32 mouse cellular contexts compared by ENCODE assay signal in genomic region chr8:70876382-70876781, GRCm38 (mm10). TPM values are rescaled to one million over a fixed set of nuclear protein-coding genes. Genes with fewer than 3 reads are reported as not detected.
DNase-seq lines count a peak whose midpoint lies in the region; ATAC-seq and TF ChIP-seq lines count a peak whose summit lies in the region.
"Had no signal": no experiment of that assay in that cellular context is flagged by ENCODE, and none has a peak within 500 bp of the region (broad histone marks: within the 10 kb centered on the region; RNA-seq: fewer than 3 reads in every experiment).

No protein-coding gene starts in this region.

- no peak for TF ChIP-seq POLR2A in ES-Bruce4 (IDR thresholded peaks at IDR 0.05; ENCODE audit: insufficient read depth, low read length)

- WGBS in liver, embryonic 12.5 days (ENCODE audit: insufficient replicate concordance), result 29% methylated on average over 4 of the region's 4 CpGs
- 55% methylated on average over 4 of the region's 4 CpGs for WGBS in liver, postnatal 0 days (ENCODE audit: insufficient replicate concordance)
- WGBS in neural tube, embryonic 11.5 days, result 64% methylated on average over 4 of the region's 4 CpGs

- peaks cover 26% of the 10 kb centered on the region for H3K27me3 ChIP-seq in liver, embryonic 12.5 days (replicated peaks)
- no peaks in the 10 kb centered on the region for H3K27me3 ChIP-seq in liver, postnatal 0 days (ENCODE audit: insufficient read depth, low read length)
- no peaks in the 10 kb centered on the region for H3K27me3 ChIP-seq in neural tube, embryonic 11.5 days (ENCODE audit: control insufficient read depth, insufficient read depth, low read length)
- no peaks in the 10 kb centered on the region for H3K27me3 ChIP-seq in ES-Bruce4 (ENCODE audit: control insufficient read depth, insufficient read depth, low read length, poor library complexity, severe bottlenecking)
- H3K27me3 ChIP-seq: embryonic facial prominence, embryonic 12.5 days; embryonic facial prominence, embryonic 15.5 days; Patski had no signal

- DNase-seq in liver, postnatal 0 days, result no peak
- DNase-seq in neural tube, embryonic 11.5 days (ENCODE audit: low spot score), result peak; percentile 7
- DNase-seq in neural tube, embryonic 10.5 days (ENCODE audit: extremely low spot score, low spot score), result no peak
- DNase-seq in ES-CJ7 (ENCODE audit: low read depth, low spot score), result peak; percentile 69
- DNase-seq in left cerebral cortex, adult 18-20 months (ENCODE audit: low spot score in 2 of 2), result no peak
- no peak for DNase-seq in yolk sac, embryonic 10.5 days (ENCODE audit: low spot score)
- DNase-seq: adrenal gland, adult 8-10 months; adrenal gland, postnatal 25 days; cerebellum, adult 18-20 months; cerebellum, adult 9-10 months; cerebellum, postnatal 25 days; forebrain, postnatal 0 days; gastrocnemius, postnatal 14 days; heart, adult 11 months had no signal

- peak overlapping the region; percentile 18; the same call in 1 of the 2 replicates for H3K4me2 ChIP-seq in liver, embryonic 12.5 days
- H3K4me2 ChIP-seq in liver, postnatal 0 days (ENCODE audit: low read depth, low read length), result no peak overlapping the region
- no peak overlapping the region for H3K4me2 ChIP-seq in neural tube, embryonic 11.5 days (ENCODE audit: low read depth)
- H3K4me2 ChIP-seq: embryonic facial prominence, embryonic 12.5 days; embryonic facial prominence, embryonic 15.5 days; heart, embryonic 11.5 days; hindbrain, embryonic 13.5 days had no signal

- H3K9ac ChIP-seq in liver, embryonic 12.5 days, result peak overlapping the region; percentile 27; the same call in 1 of the 2 replicates
- H3K9ac ChIP-seq in liver, postnatal 0 days (replicated peaks), result no peak overlapping the region
- H3K9ac ChIP-seq in neural tube, embryonic 11.5 days (ENCODE audit: low read length), result no peak overlapping the region
- no peak overlapping the region for H3K9ac ChIP-seq in ES-Bruce4 (ENCODE audit: low read depth, poor library complexity, severe bottlenecking)
- H3K9ac ChIP-seq: embryonic facial prominence, embryonic 12.5 days; embryonic facial prominence, embryonic 15.5 days; forebrain, postnatal 0 days; hindbrain, embryonic 13.5 days had no signal

- H3K9me3 ChIP-seq in liver, embryonic 12.5 days (replicated peaks), result no peaks in the 10 kb centered on the region
- H3K9me3 ChIP-seq in liver, postnatal 0 days (ENCODE audit: low read length), result no peaks in the 10 kb centered on the region
- no peaks in the 10 kb centered on the region for H3K9me3 ChIP-seq in neural tube, embryonic 11.5 days (ENCODE audit: control insufficient read depth, low read length)
- H3K9me3 ChIP-seq in ES-Bruce4 (replicated peaks; ENCODE audit: control insufficient read depth, insufficient read depth, low read length, poor library complexity, severe bottlenecking), result no peaks in the 10 kb centered on the region
- H3K9me3 ChIP-seq: embryonic facial prominence, embryonic 12.5 days; embryonic facial prominence, embryonic 15.5 days; G1E; hindbrain, embryonic 10.5 days; hindbrain, embryonic 13.5 days had no signal

- TF ChIP-seq EP300 in liver, postnatal 0 days (IDR thresholded peaks at IDR 0.05; ENCODE audit: low read depth), result no peak
- 0 out of 2 replicates have a peak, but pooled peaks have one; percentile 2 for TF ChIP-seq EP300 in ES-Bruce4 (IDR thresholded peaks at IDR 0.05; ENCODE audit: insufficient read depth, low read depth, low read length)

- no peaks in the 10 kb centered on the region for H3K36me3 ChIP-seq in liver, embryonic 12.5 days
- H3K36me3 ChIP-seq in liver, postnatal 0 days (replicated peaks; ENCODE audit: insufficient read depth, low read length), result no peaks in the 10 kb centered on the region
- no peaks in the 10 kb centered on the region for H3K36me3 ChIP-seq in neural tube, embryonic 11.5 days (ENCODE audit: control insufficient read depth, insufficient read depth, low read length)
- no peaks in the 10 kb centered on the region for H3K36me3 ChIP-seq in ES-Bruce4 (ENCODE audit: control insufficient read depth, insufficient read depth, low read length, poor library complexity, severe bottlenecking)
- H3K36me3 ChIP-seq: embryonic facial prominence, embryonic 12.5 days; embryonic facial prominence, embryonic 15.5 days; hindbrain, embryonic 10.5 days; hindbrain, embryonic 13.5 days had no signal

- H3K4me1 ChIP-seq in liver, embryonic 12.5 days, result peaks cover 30% of the 10 kb centered on the region
- H3K4me1 ChIP-seq in liver, postnatal 0 days (ENCODE audit: insufficient read depth), result peaks cover 7% of the 10 kb centered on the region
- 0 out of 2 replicates have a peak, but pooled peaks cover 3% of the 10 kb centered on the region for H3K4me1 ChIP-seq in neural tube, embryonic 11.5 days (ENCODE audit: control insufficient read depth, insufficient read depth, low read length)
- peaks cover 14% of the 10 kb centered on the region for H3K4me1 ChIP-seq in ES-Bruce4 (ENCODE audit: control insufficient read depth, insufficient read depth, low read length)

- no peak overlapping the region for H3K4me3 ChIP-seq in liver, embryonic 12.5 days
- H3K4me3 ChIP-seq in liver, postnatal 0 days (ENCODE audit: low read depth, low read length), result no peak overlapping the region
- no peak overlapping the region for H3K4me3 ChIP-seq in neural tube, embryonic 11.5 days (ENCODE audit: low read depth, low read length)
- H3K4me3 ChIP-seq in ES-Bruce4 (ENCODE audit: low read depth, low read length), result no peak overlapping the region
- H3K4me3 ChIP-seq: embryonic facial prominence, embryonic 12.5 days; embryonic facial prominence, embryonic 15.5 days; gastrocnemius, adult 2 months; hindbrain, embryonic 10.5 days; hindbrain, embryonic 13.5 days had no signal

- no peak for ATAC-seq in liver, embryonic 12.5 days
- ATAC-seq in liver, postnatal 0 days, result no peak
- no peak for ATAC-seq in neural tube, embryonic 11.5 days (ENCODE audit: insufficient read depth, low FRiP score, low TSS enrichment)
- ATAC-seq: activated CD4-positive, CD25-positive, alpha-beta regulatory T cell, adult 4 months; CD4-positive, CD25-positive, alpha-beta regulatory T cell, adult 4 months; forebrain, embryonic 14.5 days; forebrain, postnatal 0 days; hindbrain, embryonic 16.5 days; Patski had no signal

- TF ChIP-seq CTCF in liver, postnatal 0 days (IDR thresholded peaks at IDR 0.05; ENCODE audit: low read depth), result no peak
- TF ChIP-seq CTCF in ES-Bruce4 (IDR thresholded peaks at IDR 0.05; ENCODE audit: low read depth, low read length), result no peak

- H3K27ac ChIP-seq in liver, embryonic 12.5 days, result no peak overlapping the region
- H3K27ac ChIP-seq in liver, postnatal 0 days (ENCODE audit: low read depth), result no peak overlapping the region
- H3K27ac ChIP-seq in neural tube, embryonic 11.5 days (ENCODE audit: low read depth, low read length), result no peak overlapping the region
- peak overlapping the region; percentile 12; the same call in 1 of the 2 replicates for H3K27ac ChIP-seq in ES-Bruce4 (ENCODE audit: insufficient read depth, low read length)
- H3K27ac ChIP-seq: embryonic facial prominence, embryonic 12.5 days; embryonic facial prominence, embryonic 15.5 days; gastrocnemius, adult 2 months; hindbrain, embryonic 10.5 days; hindbrain, embryonic 13.5 days had no signal

RNA-seq across cellular contexts. Expression of gene Ccdc124, which starts 2.6 kb away (rescaled TPM):
- polyA plus RNA-seq in liver, embryonic 12.5 days (2016; fragmentation: Nextera tagmentation; extraction: Ambion mirVana), result 78.8 and 81.1 TPM in 2 replicates
- 34.3 and 37.9 TPM in 2 replicates for polyA plus RNA-seq in liver, postnatal 0 days (2015; fragmentation: Nextera tagmentation; extraction: Ambion mirVana)
- polyA plus RNA-seq in neural tube, embryonic 11.5 days (2014; fragmentation: Nextera tagmentation; extraction: Ambion mirVana), result 152 and 155 TPM in 2 replicates
- polyA plus RNA-seq in ES-Bruce4 (2011; ENCODE audit: insufficient read depth, insufficient read length, low read depth, missing spikeins), result 62.8 and 67.2 TPM in 2 replicates
- total RNA-seq in left cerebral cortex, adult 18-20 months (2021), result 100 to 1,000 TPM; 101 to 102 TPM

RNA-seq across cellular contexts. Expression of gene Kcnn1, which starts 13.3 kb away (rescaled TPM):
- 0.55 and 0.72 TPM in 2 replicates for polyA plus RNA-seq in liver, embryonic 12.5 days (2016; fragmentation: Nextera tagmentation; extraction: Ambion mirVana)
- polyA plus RNA-seq in liver, postnatal 0 days (2015; fragmentation: Nextera tagmentation; extraction: Ambion mirVana), result 0.19 and 0.45 TPM in 2 replicates
- 14.0 and 14.1 TPM in 2 replicates for polyA plus RNA-seq in neural tube, embryonic 11.5 days (2014; fragmentation: Nextera tagmentation; extraction: Ambion mirVana)
- polyA plus RNA-seq in ES-Bruce4 (2011; ENCODE audit: insufficient read depth, insufficient read length, low read depth, missing spikeins), result 3.2 and 3.5 TPM in 2 replicates
- 10 to 100 TPM; 17.4 to 19.3 TPM for total RNA-seq in left cerebral cortex, adult 18-20 months (2021)
- polyA plus RNA-seq: activated CD4-positive, CD25-positive, alpha-beta regulatory T cell, adult 4 months; CD4-positive, CD25-positive, alpha-beta regulatory T cell, adult 4 months had no signal

RNA-seq across cellular contexts. Expression of gene Slc5a5, which starts 16.2 kb away (rescaled TPM):
- 0.08 and 0.11 TPM in 2 replicates for polyA plus RNA-seq in liver, embryonic 12.5 days (2016; fragmentation: Nextera tagmentation; extraction: Ambion mirVana)
- polyA plus RNA-seq in liver, postnatal 0 days (2015; fragmentation: Nextera tagmentation; extraction: Ambion mirVana), result not detected in 2 replicates
- 0.87 and 1.1 TPM in 2 replicates for polyA plus RNA-seq in neural tube, embryonic 11.5 days (2014; fragmentation: Nextera tagmentation; extraction: Ambion mirVana)
- 13.3 TPM in 2 replicates for polyA plus RNA-seq in ES-Bruce4 (2011; ENCODE audit: insufficient read depth, insufficient read length, low read depth, missing spikeins)
- total RNA-seq in left cerebral cortex, adult 18-20 months (2021), result 10 to 100 TPM; 12.8 to 13.0 TPM
- total RNA-seq: adrenal gland, adult 8-10 months; G1E; gastrocnemius, adult 2 months; gastrocnemius, postnatal 4 days; heart, adult 8-10 months; heart, postnatal 25 days had no signal
- polyA plus RNA-seq: activated CD4-positive, CD25-positive, alpha-beta regulatory T cell, adult 4 months; CD4-positive, CD25-positive, alpha-beta regulatory T cell, adult 4 months; heart, embryonic 14.5 days had no signal

RNA-seq across cellular contexts. Expression of gene Rpl18a, which starts 20.8 kb away (rescaled TPM):
- polyA plus RNA-seq in liver, embryonic 12.5 days (2016; fragmentation: Nextera tagmentation; extraction: Ambion mirVana), result 3,066 and 3,170 TPM in 2 replicates
- polyA plus RNA-seq in liver, postnatal 0 days (2015; fragmentation: Nextera tagmentation; extraction: Ambion mirVana), result 2,490 and 2,569 TPM in 2 replicates
- polyA plus RNA-seq in neural tube, embryonic 11.5 days (2014; fragmentation: Nextera tagmentation; extraction: Ambion mirVana), result 3,152 and 3,217 TPM in 2 replicates
- 2,473 and 2,707 TPM in 2 replicates for polyA plus RNA-seq in ES-Bruce4 (2011; ENCODE audit: insufficient read depth, insufficient read length, low read depth, missing spikeins)
- total RNA-seq in left cerebral cortex, adult 18-20 months (2021), result 100 to 1,000 TPM; 682 to 726 TPM

RNA-seq across cellular contexts. Expression of gene Map1s, which starts 29.4 kb away (rescaled TPM):
- 28.4 and 30.9 TPM in 2 replicates for polyA plus RNA-seq in liver, embryonic 12.5 days (2016; fragmentation: Nextera tagmentation; extraction: Ambion mirVana)
- 8.3 and 8.7 TPM in 2 replicates for polyA plus RNA-seq in liver, postnatal 0 days (2015; fragmentation: Nextera tagmentation; extraction: Ambion mirVana)
- 45.4 and 47.1 TPM in 2 replicates for polyA plus RNA-seq in neural tube, embryonic 11.5 days (2014; fragmentation: Nextera tagmentation; extraction: Ambion mirVana)
- polyA plus RNA-seq in ES-Bruce4 (2011; ENCODE audit: insufficient read depth, insufficient read length, low read depth, missing spikeins), result 32.8 and 37.3 TPM in 2 replicates
- total RNA-seq in left cerebral cortex, adult 18-20 months (2021), result 10 to 100 TPM; 87.1 to 98.0 TPM

Comparison
In these comparisons a context has a peak if more than half of its experiments do, and no peak if none do; other contexts are left out.
1. DNase-seq: peak in neural tube, embryonic 11.5 days (single experiment) and ES-CJ7 (single experiment); none in liver, postnatal 0 days (single experiment), neural tube, embryonic 10.5 days (single experiment), left cerebral cortex, adult 18-20 months (0 of 2) and yolk sac, embryonic 10.5 days (single experiment).